9 mouse cellular contexts compared by ENCODE assay signal in the genomic region with DNA sequence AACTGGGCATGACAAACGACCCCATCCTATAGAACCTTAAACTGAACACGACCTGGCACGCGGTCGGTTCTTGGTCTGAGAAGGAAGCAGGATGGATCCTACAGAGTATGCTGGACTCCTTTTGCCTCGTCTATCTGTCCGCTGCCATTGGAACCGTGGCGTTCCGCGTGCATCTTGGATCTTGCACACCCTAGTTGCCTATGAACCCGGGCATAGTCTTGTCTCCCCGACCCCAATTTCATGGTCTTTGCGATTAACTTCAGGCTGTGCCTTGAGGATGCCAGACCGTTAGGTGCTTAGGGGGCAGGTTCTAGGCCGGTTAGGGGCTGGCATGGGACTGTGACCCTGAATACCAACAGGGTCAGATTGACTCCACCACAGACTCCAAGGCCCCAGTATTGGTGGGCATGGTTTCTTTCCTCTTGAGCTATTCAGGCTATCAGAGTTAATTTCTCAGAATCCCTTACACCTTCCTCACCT. TPM values are rescaled to one million over a fixed set of nuclear protein-coding genes. Genes with fewer than 3 reads are reported as not detected.
DNase-seq lines count a peak whose midpoint lies in the region; ATAC-seq lines count a peak whose summit lies in the region.
"Had no signal": no experiment of that assay in that cellular context is flagged by ENCODE, and none has a peak within 500 bp of the region (broad histone marks: within the 10 kb centered on the region; RNA-seq: fewer than 3 reads in every experiment).

No protein-coding gene starts in this region.

- ATAC-seq in kidney, embryonic 14.5 days (ENCODE audit: low FRiP score, low TSS enrichment): no peak
- ATAC-seq in hindbrain, embryonic 13.5 days (ENCODE audit: low FRiP score): no peak; the same call in 1 of the 2 replicates
- peak; percentile 7; the same call in 1 of the 2 replicates for ATAC-seq in midbrain, embryonic 14.5 days (ENCODE audit: low FRiP score, low TSS enrichment)

- H3K9ac ChIP-seq in kidney, embryonic 14.5 days (ENCODE audit: low read depth, low read length): peak overlapping the region; percentile 98
- peak overlapping the region; percentile 100 for H3K9ac ChIP-seq in hindbrain, embryonic 13.5 days
- peak overlapping the region; percentile 98 for H3K9ac ChIP-seq in midbrain, embryonic 14.5 days (replicated peaks; ENCODE audit: low read length)

- peaks cover 34% of the 10 kb centered on the region for H3K4me1 ChIP-seq in kidney, embryonic 14.5 days (ENCODE audit: control insufficient read depth, insufficient read depth, low read length)
- peaks cover 47% of the 10 kb centered on the region for H3K4me1 ChIP-seq in embryonic facial prominence, embryonic 10.5 days
- H3K4me1 ChIP-seq in hindbrain, embryonic 13.5 days (replicated peaks): peaks cover 44% of the 10 kb centered on the region
- peaks cover 40% of the 10 kb centered on the region for H3K4me1 ChIP-seq in midbrain, embryonic 14.5 days (ENCODE audit: control insufficient read depth, insufficient read depth, low read length)

- H3K9me3 ChIP-seq in kidney, embryonic 14.5 days (ENCODE audit: control insufficient read depth, low read length): no peaks in the 10 kb centered on the region
- no peaks in the 10 kb centered on the region for H3K9me3 ChIP-seq in embryonic facial prominence, embryonic 10.5 days
- H3K9me3 ChIP-seq in hindbrain, embryonic 13.5 days: no peaks in the 10 kb centered on the region
- H3K9me3 ChIP-seq in midbrain, embryonic 14.5 days (ENCODE audit: control insufficient read depth, low read length): no peaks in the 10 kb centered on the region

- H3K36me3 ChIP-seq in kidney, embryonic 14.5 days (ENCODE audit: control insufficient read depth, insufficient read depth, low read length): peaks cover 9% of the 10 kb centered on the region; the same call in 1 of the 2 replicates
- peaks cover 21% of the 10 kb centered on the region for H3K36me3 ChIP-seq in embryonic facial prominence, embryonic 10.5 days (replicated peaks)
- H3K36me3 ChIP-seq in hindbrain, embryonic 13.5 days: peaks cover 5% of the 10 kb centered on the region
- H3K36me3 ChIP-seq in midbrain, embryonic 14.5 days (ENCODE audit: control insufficient read depth, insufficient read depth, low read length): no peaks in the 10 kb centered on the region

- WGBS in kidney, embryonic 14.5 days: 12% methylated on average over 16 of the region's 16 CpGs
- WGBS in embryonic facial prominence, embryonic 10.5 days: 9% methylated on average over 16 of the region's 16 CpGs
- WGBS in hindbrain, embryonic 13.5 days: 4% methylated on average over 16 of the region's 16 CpGs
- 5% methylated on average over 16 of the region's 16 CpGs for WGBS in midbrain, embryonic 14.5 days

- H3K4me2 ChIP-seq in kidney, embryonic 14.5 days (replicated peaks; ENCODE audit: low read depth, low read length): peak overlapping the region; percentile 77
- H3K4me2 ChIP-seq in hindbrain, embryonic 13.5 days: peak overlapping the region; percentile 85
- peak overlapping the region; percentile 100 for H3K4me2 ChIP-seq in midbrain, embryonic 14.5 days (ENCODE audit: low read length)

- peak overlapping the region; percentile 96 for H3K4me3 ChIP-seq in kidney, embryonic 14.5 days (ENCODE audit: low read length)
- H3K4me3 ChIP-seq in embryonic facial prominence, embryonic 10.5 days: peak overlapping the region; percentile 80
- H3K4me3 ChIP-seq in hindbrain, embryonic 13.5 days: peak overlapping the region; percentile 97
- H3K4me3 ChIP-seq in midbrain, embryonic 14.5 days (replicated peaks; ENCODE audit: low read depth, low read length): peak overlapping the region; percentile 96

- peak overlapping the region; percentile 99 for H3K27ac ChIP-seq in kidney, embryonic 14.5 days (ENCODE audit: low read depth, low read length)
- peak overlapping the region; percentile 98 for H3K27ac ChIP-seq in embryonic facial prominence, embryonic 10.5 days (replicated peaks)
- H3K27ac ChIP-seq in hindbrain, embryonic 13.5 days: peak overlapping the region; percentile 99
- H3K27ac ChIP-seq in midbrain, embryonic 14.5 days (replicated peaks; ENCODE audit: low read depth, low read length): peak overlapping the region; percentile 99

- H3K27me3 ChIP-seq in kidney, embryonic 14.5 days (ENCODE audit: control insufficient read depth, insufficient read depth, low read length): no peaks in the 10 kb centered on the region
- peaks cover 5% of the 10 kb centered on the region; the same call in 1 of the 2 replicates for H3K27me3 ChIP-seq in embryonic facial prominence, embryonic 10.5 days (replicated peaks; ENCODE audit: low read depth, poor library complexity, severe bottlenecking)
- no peaks in the 10 kb centered on the region for H3K27me3 ChIP-seq in hindbrain, embryonic 13.5 days
- no peaks in the 10 kb centered on the region for H3K27me3 ChIP-seq in midbrain, embryonic 14.5 days (ENCODE audit: control insufficient read depth, insufficient read depth, low read length)
- H3K27me3 ChIP-seq: Patski had no signal

- no peak for DNase-seq in kidney, adult 8-10 months
- no peak for DNase-seq in embryonic facial prominence, embryonic 10.5 days (ENCODE audit: low spot score)
- no peak for DNase-seq in midbrain, embryonic 14.5 days
- DNase-seq in layer of hippocampus, adult 8-10 months (ENCODE audit: low spot score in 2 of 2): no peak
- no peak for DNase-seq in cerebellum, adult 9-11 months
- DNase-seq in cerebellum, adult 11-12 months: no peak

RNA-seq across cellular contexts. Expression of a gene that starts 0.7 kb away (rescaled TPM):
- 6.3 and 6.4 TPM in 2 replicates for polyA plus RNA-seq in kidney, embryonic 14.5 days (2014; fragmentation: Nextera tagmentation; extraction: Ambion mirVana)
- 4.5 and 4.7 TPM in 2 replicates for polyA plus RNA-seq in embryonic facial prominence, embryonic 10.5 days (2016; fragmentation: Nextera tagmentation; extraction: Ambion mirVana)
- polyA plus RNA-seq in hindbrain, embryonic 13.5 days (2015; fragmentation: Nextera tagmentation; extraction: Ambion mirVana): 6.2 and 6.4 TPM in 2 replicates
- polyA plus RNA-seq in midbrain, embryonic 14.5 days (2014; fragmentation: Nextera tagmentation; extraction: Ambion mirVana): 12.0 and 13.1 TPM in 2 replicates
- total RNA-seq in layer of hippocampus, adult 8-10 months (2022): 10 to 100 TPM; 30.9 to 38.3 (median 34.4) TPM

RNA-seq across cellular contexts. Expression of a gene that starts 7.1 kb away (rescaled TPM):
- polyA plus RNA-seq in kidney, embryonic 14.5 days (2014; fragmentation: Nextera tagmentation; extraction: Ambion mirVana): 0.38 TPM in 1 of 2 replicates, not detected in the other
- not detected in 2 replicates for polyA plus RNA-seq in embryonic facial prominence, embryonic 10.5 days (2016; fragmentation: Nextera tagmentation; extraction: Ambion mirVana)
- polyA plus RNA-seq in hindbrain, embryonic 13.5 days (2015; fragmentation: Nextera tagmentation; extraction: Ambion mirVana): not detected in 2 replicates
- polyA plus RNA-seq in midbrain, embryonic 14.5 days (2014; fragmentation: Nextera tagmentation; extraction: Ambion mirVana): not detected in 2 replicates
- not detected for total RNA-seq in layer of hippocampus, adult 8-10 months (2022)

RNA-seq across cellular contexts. Expression of a gene that starts 55.3 kb away (rescaled TPM):
- polyA plus RNA-seq in kidney, embryonic 14.5 days (2014; fragmentation: Nextera tagmentation; extraction: Ambion mirVana): 30.5 and 32.7 TPM in 2 replicates
- polyA plus RNA-seq in embryonic facial prominence, embryonic 10.5 days (2016; fragmentation: Nextera tagmentation; extraction: Ambion mirVana): 26.7 and 27.8 TPM in 2 replicates
- 11.6 and 11.9 TPM in 2 replicates for polyA plus RNA-seq in hindbrain, embryonic 13.5 days (2015; fragmentation: Nextera tagmentation; extraction: Ambion mirVana)
- 9.2 and 12.1 TPM in 2 replicates for polyA plus RNA-seq in midbrain, embryonic 14.5 days (2014; fragmentation: Nextera tagmentation; extraction: Ambion mirVana)
- 10 to 100 TPM; 15.7 to 19.7 (median 18.4) TPM for total RNA-seq in layer of hippocampus, adult 8-10 months (2022)
